Mouse (Mus musculus): ENCODE measurements around the gene Zkscan14.
"Not testable (repeated sequence)": the region's sequence is repeated elsewhere in the genome, so short reads cannot be mapped to it uniquely, and the experiment has no call there.

Zkscan14 gene

DNA sequence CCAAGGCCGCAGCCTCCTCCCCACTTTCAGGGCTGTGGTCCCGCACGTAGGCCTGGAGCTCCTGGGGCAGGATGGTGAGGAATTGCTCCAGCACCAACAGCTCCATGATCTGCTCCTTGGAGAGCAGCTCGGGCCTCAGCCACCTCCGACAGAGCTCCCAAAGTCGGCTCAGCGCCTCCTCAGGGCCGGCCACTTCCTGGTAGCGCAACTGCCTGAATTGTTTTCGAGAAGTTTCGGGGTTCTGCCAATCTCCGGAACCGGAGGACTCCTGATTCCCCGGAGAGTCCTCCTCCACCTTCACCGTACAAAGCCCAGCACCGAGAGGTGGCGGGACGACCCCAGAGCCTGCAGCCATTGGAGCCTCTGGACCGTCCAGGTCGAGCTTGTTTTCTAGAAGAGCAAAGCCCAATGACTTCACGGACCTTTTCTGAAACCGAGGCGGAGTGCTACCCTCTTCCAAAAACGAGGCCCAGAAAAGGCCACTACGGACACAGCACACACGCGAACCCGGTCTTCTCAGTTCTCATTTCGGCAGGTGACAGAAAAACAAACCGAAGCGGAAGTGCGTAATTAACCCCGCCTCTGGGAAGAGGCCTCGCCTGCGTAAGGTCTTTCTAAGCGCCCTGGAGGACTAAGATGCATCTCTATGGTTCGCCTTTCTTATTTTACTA lies at the start of gene Zkscan14:
Zkscan14 (minus strand) TSS at position 548 of the 671 bp plus-strand sequence.
- DNase-seq: peak; percentile 80

GRCm38 (mm10) chr5:145249520-145249919 lies 47.9 kb upstream of the Zkscan14 start:
- DNase-seq: no peak

DNA sequence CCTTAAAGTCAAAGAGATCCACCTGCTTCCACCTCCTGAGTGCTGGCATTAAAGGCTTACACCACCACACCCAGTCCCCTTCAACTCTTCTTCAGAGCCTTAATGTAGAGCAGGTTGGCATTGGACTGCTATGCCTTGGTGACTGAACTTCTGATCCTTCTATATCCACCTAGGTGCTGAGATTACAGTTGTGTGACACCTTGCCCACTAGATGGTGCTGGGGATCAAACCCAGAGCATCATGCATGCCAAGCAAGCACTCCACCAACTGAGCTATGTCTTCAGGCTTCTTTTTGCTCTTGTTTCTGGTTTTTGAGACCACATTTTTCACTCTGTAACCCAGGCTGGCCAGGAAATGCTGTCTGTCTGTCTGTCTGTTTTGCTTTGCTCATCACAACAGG lies 33.0 kb upstream of the Zkscan14 start:
- DNase-seq: no peak

DNA sequence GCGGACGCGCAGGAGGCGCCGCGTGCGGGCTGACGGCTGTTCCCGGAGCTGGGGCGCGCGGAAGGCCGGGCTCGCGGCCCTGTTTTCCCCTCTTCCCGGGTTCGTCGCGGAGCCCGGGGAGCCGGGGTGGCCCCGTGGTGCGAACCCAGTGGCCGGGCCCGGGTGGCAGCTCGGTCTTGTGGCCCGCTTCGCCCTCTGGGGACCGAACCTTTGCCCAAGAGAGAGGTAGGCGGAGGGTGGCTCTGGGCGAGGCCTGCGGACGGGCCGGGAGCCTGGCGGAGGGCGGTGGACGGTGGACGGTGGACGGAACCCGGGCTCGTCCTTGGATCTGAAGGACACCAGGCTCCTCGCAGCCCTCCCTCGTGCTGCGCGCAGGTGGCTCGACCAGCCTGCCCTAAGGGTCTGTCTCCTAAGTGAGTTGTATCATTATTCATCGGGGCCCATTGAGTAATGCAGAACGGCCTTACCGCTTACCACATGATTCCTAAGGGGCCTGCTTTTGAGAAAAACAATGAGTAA lies 30.3 kb upstream of the Zkscan14 start:
- no peak for DNase-seq

DNA sequence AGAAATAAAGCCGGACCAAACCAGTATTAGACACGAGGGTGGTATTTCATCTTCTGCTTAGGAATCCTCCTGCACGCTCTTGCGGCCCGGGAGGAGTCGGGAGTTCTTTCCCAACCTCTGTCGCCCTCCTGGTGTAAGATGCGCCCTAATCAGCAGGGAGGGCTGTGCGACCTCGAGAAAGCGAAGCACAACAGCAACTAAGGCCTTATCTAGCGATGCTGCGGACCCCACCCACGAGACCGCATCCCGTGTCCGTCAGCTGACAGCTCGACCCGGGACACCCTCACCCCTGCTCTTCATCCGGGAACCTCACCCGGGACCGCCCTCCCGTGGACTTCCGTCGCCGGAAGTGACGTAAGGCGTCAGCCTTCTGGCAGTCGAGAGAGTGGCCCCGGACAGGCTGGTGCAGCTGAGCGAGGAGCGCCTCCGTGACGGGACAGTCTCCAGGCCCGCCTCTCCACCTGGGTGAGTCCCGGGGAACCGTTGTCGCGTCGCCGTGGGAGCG lies 29.8 kb upstream of the Zkscan14 start, which contains the start of gene Zfp655:
Zfp655 (plus strand) TSS at position 349 of the 505 bp plus-strand sequence.
- DNase-seq: peak; percentile 98

DNA sequence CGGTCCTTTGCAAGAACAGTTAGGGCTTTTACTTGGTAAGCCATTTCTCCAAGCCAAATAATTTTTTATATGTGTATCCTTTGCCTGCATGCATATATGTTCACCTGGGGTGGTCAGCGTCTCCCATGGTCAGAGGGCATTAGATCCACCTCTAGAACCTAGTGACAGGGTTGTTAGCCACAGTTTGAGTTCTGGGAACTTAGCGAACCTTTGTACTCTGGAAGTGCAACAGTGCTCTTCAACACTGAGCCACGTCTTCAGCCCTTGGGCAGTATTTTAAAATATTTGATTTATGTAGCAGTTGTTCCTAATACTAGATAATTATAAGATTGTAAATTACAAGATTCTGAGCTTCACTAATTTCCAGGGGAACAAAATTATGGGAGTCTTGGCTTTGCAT lies 29.0 kb upstream of the Zkscan14 start:
- DNase-seq: no peak

- DNase-seq: not testable (repeated sequence)
Measured at GRCm38 (mm10) chr5:145229283-145229682, 27.6 kb upstream of the Zkscan14 start.

- no peak for DNase-seq
Measured at GRCm38 (mm10) chr5:145226453-145226852, 24.8 kb upstream of the Zkscan14 start.

- no peak for DNase-seq
Measured at GRCm38 (mm10) chr5:145223395-145223794, 21.7 kb upstream of the Zkscan14 start.

DNA sequence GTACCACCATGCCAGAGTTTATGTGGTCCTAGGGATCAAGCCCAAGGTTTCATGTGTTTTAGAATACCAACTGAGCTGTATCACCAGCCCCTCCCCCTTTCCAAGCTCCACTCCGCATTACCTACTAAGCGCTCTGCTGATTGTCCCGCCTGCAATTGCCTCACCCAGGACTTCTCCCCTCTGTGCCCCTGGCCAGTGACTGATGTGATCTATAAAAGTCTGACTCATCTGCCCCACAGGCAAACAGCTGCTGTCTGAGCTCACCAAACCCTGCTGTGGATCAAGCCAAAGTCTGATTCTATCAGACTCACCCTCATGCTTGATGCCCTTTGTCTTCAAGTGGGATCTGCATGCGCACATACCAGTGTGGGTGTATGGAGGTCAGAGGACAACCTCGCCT lies 21.2 kb upstream of the Zkscan14 start:
- DNase-seq: no peak

DNA sequence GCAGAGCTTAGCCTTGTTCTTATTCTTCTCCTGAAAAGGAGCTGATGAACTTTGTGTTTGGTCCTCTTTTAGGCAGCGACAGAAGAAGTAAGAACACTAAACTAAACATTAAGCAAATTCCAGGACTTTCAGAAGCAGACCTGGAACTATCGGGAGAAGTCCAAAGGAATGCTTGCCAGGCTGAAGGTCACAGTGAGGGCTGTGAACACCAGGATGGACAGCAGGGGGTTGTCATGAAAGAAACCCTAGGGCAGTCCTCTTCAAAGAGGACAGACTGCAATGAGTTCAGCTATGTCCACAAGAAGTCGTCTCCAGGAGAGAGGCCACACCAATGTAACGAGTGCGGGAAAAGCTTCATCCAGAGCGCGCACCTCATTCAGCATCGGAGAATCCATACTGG lies 18.3 kb upstream of the Zkscan14 start:
- no peak for DNase-seq

GRCm38 (mm10) chr5:145218671-145219070 lies 17.0 kb upstream of the Zkscan14 start:
- no peak for DNase-seq

DNA sequence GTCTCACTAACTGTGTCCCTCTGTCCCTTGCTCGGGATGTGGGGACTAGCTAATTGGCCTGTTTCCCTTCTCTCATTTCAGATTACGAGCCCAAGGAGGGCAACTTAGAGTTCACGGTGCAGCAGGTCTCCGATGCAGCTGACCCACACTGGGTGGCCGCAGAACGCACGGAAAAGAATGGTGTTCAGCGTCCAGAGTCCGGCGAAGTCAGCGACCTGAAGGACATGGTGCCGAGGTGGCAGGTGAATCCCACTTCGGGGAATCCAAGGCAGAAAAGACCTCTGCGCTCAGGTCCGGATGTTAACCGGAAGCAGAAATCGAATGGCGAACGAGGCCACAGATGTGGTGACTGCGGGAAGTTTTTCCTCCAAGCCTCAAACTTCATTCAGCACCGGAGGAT lies 16.5 kb upstream of the Zkscan14 start:
- no peak for DNase-seq

DNA sequence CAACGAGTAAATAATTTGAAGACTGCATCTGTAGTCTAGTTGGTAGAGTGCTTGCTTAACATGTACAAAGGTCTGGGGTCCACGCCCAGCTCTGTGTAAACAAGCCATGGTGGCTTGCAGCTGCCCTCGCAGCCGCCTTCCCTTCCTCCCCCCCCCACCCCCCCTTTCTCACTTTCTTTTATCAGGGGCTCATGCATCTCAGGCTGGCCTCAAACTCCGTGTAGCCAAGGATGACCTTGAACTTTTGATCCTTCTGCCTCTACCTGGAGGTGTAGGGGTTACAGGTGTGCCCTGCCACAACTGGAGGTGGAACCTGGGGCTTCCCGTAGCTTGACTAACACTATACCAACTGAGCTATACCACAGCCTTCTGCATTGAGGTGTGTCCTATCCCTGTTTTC lies 16.1 kb upstream of the Zkscan14 start:
- DNase-seq: no peak

- no peak for DNase-seq
Measured at GRCm38 (mm10) chr5:145214679-145215078, 13.0 kb upstream of the Zkscan14 start.

DNA sequence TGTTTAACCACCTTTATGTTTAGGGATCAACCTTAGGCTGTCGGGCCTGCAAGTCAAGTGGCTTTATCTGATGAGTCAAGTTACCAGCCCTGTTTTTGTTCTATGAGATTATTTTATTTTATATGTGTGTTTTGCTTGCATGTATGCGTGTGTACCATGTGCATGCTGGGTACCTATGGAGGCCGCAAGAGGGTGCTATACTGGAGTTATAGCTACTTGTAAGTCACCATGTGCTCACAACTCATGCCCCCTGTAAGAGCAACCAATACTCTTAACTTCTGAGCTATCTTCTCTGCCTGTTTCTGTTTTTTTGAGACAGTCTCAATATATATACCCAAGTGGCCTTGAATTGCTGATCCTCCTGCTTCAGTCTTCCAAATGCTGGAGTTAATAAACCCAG lies 11.8 kb upstream of the Zkscan14 start:
- no peak for DNase-seq

DNA sequence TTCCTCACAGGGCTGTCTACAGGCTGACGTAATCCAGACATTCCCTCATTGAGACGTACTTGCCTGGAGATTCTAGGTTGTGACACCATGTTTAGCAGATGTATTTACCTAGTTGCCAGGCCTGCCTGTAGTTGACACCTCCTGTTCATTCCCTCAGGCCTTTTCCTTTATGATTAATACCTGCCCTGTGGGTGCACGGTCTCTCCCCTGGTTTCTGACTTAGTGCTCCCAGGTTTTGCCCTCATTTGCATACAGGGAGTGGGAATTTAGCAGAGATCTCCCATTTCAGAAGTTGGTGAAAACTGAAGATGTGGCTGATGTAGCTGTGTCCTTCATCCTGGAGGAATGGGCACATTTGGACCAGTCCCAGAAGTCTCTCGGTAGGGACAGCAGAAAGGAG lies 10.5 kb upstream of the Zkscan14 start:
- no peak for DNase-seq

GRCm38 (mm10) chr5:145211340-145211739 lies 9.7 kb upstream of the Zkscan14 start:
- no peak for DNase-seq

- DNase-seq: not testable (repeated sequence)
Measured at GRCm38 (mm10) chr5:145208391-145208790, 6.7 kb upstream of the Zkscan14 start.

GRCm38 (mm10) chr5:145207954-145208353 lies 6.3 kb upstream of the Zkscan14 start:
- no peak for DNase-seq

DNA sequence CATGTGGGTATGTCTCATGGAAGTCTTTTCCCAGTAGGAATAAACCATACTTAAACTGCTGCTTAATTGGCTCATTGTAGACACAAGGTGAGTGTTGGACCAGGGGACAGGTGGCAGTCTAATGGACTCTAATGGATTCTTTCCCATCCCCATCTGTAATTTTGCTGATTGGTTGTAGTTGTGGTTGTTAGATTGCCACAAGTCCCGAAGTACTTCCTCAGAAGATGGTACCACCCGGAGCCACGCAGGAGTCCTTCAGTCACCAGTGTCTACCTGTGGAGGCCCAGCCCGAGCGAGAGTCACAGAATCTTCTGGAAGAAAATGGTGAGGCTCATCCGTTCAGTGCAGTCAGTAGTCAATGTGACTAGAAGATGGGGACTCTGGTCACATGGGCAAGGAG lies 5.7 kb upstream of the Zkscan14 start:
- DNase-seq: no peak

DNA sequence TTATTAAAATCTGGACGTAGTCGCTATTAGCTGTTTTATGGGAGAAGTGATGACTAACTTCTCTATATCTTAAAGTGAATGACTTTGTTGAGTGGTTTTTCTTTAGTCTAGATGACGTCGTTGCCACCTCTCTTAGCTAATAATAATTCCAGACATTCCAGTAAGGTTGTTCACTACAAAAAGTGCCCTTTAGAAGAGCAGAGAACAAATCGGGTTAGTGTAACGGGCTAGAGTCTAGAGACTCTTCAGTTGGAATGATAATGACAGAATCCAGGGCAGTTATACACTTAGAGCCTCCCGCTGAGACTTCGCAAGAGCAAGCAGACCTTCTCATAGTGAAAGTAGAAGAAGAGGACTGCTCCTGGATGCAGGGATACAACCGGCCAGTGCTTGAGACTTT lies 3.4 kb upstream of the Zkscan14 start:
- DNase-seq: no peak

- DNase-seq: peak; percentile 99
Measured at GRCm38 (mm10) chr5:145203936-145204691, 2.4 kb upstream of the Zkscan14 start, which contains the start of gene Zkscan5. TSS of gene Zkscan5 (plus strand) at chr5:145204562.

DNA sequence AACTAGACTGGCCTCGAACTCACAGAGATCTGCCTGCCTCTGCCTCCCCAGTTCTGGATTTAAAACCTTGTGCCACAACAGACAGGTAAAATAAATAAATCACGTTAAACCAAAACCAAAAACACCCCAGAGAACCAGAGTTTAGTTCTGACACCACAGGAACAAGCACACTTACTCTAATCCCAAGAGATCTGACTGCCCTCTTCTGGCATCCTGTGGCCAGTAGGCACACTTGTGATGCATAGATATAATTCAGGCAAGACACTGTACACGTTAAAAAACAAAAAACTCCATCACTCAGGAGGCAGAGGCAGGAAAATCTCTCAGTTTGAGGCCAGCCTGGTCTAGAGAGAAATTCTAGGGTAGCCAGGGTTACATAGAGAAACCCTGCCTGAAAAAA lies 778 bp upstream of the Zkscan14 start:
- no peak for DNase-seq

Data from layer of hippocampus, adult 9-11 months (tissue).